Mouse (Mus musculus) bone marrow macrophage, adult 2 months (primary cell): ENCODE results near the gene Myb.
A peak's percentile ranks its signal among the peaks of the same experiment; 100 is the strongest.

ENCODE experiments used
- CTCF ChIP-seq: IDR thresholded peaks from 2 replicates; pipeline ENCODE4 v1.5.1; 2012; ENCODE audit warnings: low read depth, mild to moderate bottlenecking, low read length, moderate library complexity
- POLR2A ChIP-seq: IDR thresholded peaks from 2 replicates; pipeline ENCODE4 v1.6.1; 2012; ENCODE audit warnings: mild to moderate bottlenecking, low read depth, low read length, borderline replicate concordance

GRCm38 (mm10) chr10:21188564-21189274, 27.9 kb upstream of the Myb start:
- TF ChIP-seq CTCF (peak; percentile 49), POLR2A (no peak)
